Mouse (Mus musculus) erythroid progenitor cell, adult 5-6 weeks (primary cell): ENCODE data around the gene Tmem97. TPM values are rescaled to one million over a fixed set of nuclear protein-coding genes. Genes with fewer than 3 reads are reported as not detected.
"Not testable (repeated sequence)": the region's sequence is repeated elsewhere in the genome, so short reads cannot be mapped to it uniquely, and the experiment has no call there.

Source experiments
- ATAC-seq: replicated peaks from 2 replicates; pipeline ENCODE4 v1.8.0; 2016; ENCODE audit warnings: moderate number of reproducible peaks, mild to moderate bottlenecking, moderate TSS enrichment, inconsistent platforms; ENCODE audit not compliant: poor library complexity, low FRiP score, severe bottlenecking
- total RNA-seq, 2 experiments: library from RNA; stranded (forward) in 1 of 2; stranded (reverse) in 1 of 2; fragments of 150-400 nt in 1 of 2; fragments of 186-747, 209-891 nt in 1 of 2; gene quantifications; 2 replicates each; pipeline versions ENCODE4 v1.2.3 to v1.2.4; 2015 to 2017; ENCODE audit warnings: low replicate concordance in 2 of 2

Tmem97 gene
- total RNA-seq, 2 experiments from 2014 or later: 6.0 to 22.2 TPM

GRCm38 (mm10) chr11:78556070-78556469 is 5.5 kb upstream of the Tmem97 start:
- no peak for ATAC-seq

GRCm38 (mm10) chr11:78555623-78556022 is 5.0 kb upstream of the Tmem97 start:
- no peak for ATAC-seq

- no peak for ATAC-seq
Observed at GRCm38 (mm10) chr11:78551059-78551398, 452 bp upstream of the Tmem97 start.

GRCm38 (mm10) chr11:78549491-78549987 is 1.0 kb downstream of the Tmem97 start:
- ATAC-seq: no peak

- ATAC-seq: no peak
Observed at GRCm38 (mm10) chr11:78547718-78548460, 2.7 kb downstream of the Tmem97 start.

- no peak for ATAC-seq
Observed at GRCm38 (mm10) chr11:78545181-78545580, 5.4 kb downstream of the Tmem97 start.

GRCm38 (mm10) chr11:78544449-78545111 is 6.0 kb downstream of the Tmem97 start:
- ATAC-seq: no peak

GRCm38 (mm10) chr11:78540358-78540757 is 10.2 kb downstream of the Tmem97 start:
- ATAC-seq: no peak

GRCm38 (mm10) chr11:78536690-78537084 is 13.9 kb downstream of the Tmem97 start:
- ATAC-seq: peak; percentile 22; the same call in 1 of the 2 replicates

GRCm38 (mm10) chr11:78536080-78536689 is 14.4 kb downstream of the Tmem97 start, which contains the start of the genes Tnfaip1 and Ift20:
Tnfaip1 (minus strand) TSS chr11:78536332.
Ift20 (plus strand) TSS chr11:78536361.
- peak; percentile 95 for ATAC-seq

GRCm38 (mm10) chr11:78535376-78536079 is 15.0 kb downstream of the Tmem97 start:
- ATAC-seq: no peak

GRCm38 (mm10) chr11:78534516-78534915 is 16.1 kb downstream of the Tmem97 start:
- ATAC-seq: no peak

GRCm38 (mm10) chr11:78531515-78531914 is 19.1 kb downstream of the Tmem97 start:
- ATAC-seq: not testable (repeated sequence)

GRCm38 (mm10) chr11:78531046-78531445 is 19.5 kb downstream of the Tmem97 start:
- ATAC-seq: no peak

GRCm38 (mm10) chr11:78530001-78530400 is 20.6 kb downstream of the Tmem97 start:
- ATAC-seq: no peak

GRCm38 (mm10) chr11:78528714-78529113 is 21.9 kb downstream of the Tmem97 start:
- no peak for ATAC-seq

- no peak for ATAC-seq
Observed at GRCm38 (mm10) chr11:78524838-78525237, 25.7 kb downstream of the Tmem97 start.

- no peak for ATAC-seq
Observed at GRCm38 (mm10) chr11:78523241-78523955, 27.2 kb downstream of the Tmem97 start.

GRCm38 (mm10) chr11:78522481-78522997 is 28.0 kb downstream of the Tmem97 start:
- peak; percentile 33; the same call in 1 of the 2 replicates for ATAC-seq
